Comparison of ENCODE assay signal across 28 mouse cellular contexts in genomic region chr4:106713622-106714021, GRCm38 (mm10). TPM values are rescaled to one million over a fixed set of nuclear protein-coding genes. Genes with fewer than 3 reads are reported as not detected.
"Had no signal": no experiment of that assay in that cellular context is flagged by ENCODE, and none has a peak within 500 bp of the region (broad histone marks: within the 10 kb centered on the region; RNA-seq: fewer than 3 reads in every experiment).

No protein-coding gene starts in this region.

- H3K4me2 ChIP-seq: limb, embryonic 13.5 days; liver, embryonic 12.5 days; liver, embryonic 15.5 days; lung, embryonic 15.5 days; midbrain, embryonic 11.5 days; neural tube, embryonic 12.5 days; neural tube, embryonic 15.5 days had no signal

- H3K27ac ChIP-seq: kidney, postnatal 0 days; layer of hippocampus, adult 2 months; limb, embryonic 10.5 days; limb, embryonic 13.5 days; liver, embryonic 12.5 days; liver, embryonic 15.5 days; lung, embryonic 15.5 days; neural tube, embryonic 12.5 days; neural tube, embryonic 15.5 days; stomach, postnatal 0 days had no signal

- H3K9me3 ChIP-seq: limb, embryonic 10.5 days; limb, embryonic 13.5 days; liver, embryonic 12.5 days; liver, embryonic 15.5 days; lung, embryonic 15.5 days; neural tube, embryonic 12.5 days; neural tube, embryonic 15.5 days had no signal

- ATAC-seq: liver, embryonic 12.5 days had no signal

- H3K4me1 ChIP-seq: limb, embryonic 10.5 days; limb, embryonic 13.5 days; lung, embryonic 15.5 days; neural tube, embryonic 15.5 days had no signal

- H3K9ac ChIP-seq: limb, embryonic 13.5 days; liver, embryonic 12.5 days; liver, embryonic 15.5 days; lung, embryonic 15.5 days; neural tube, embryonic 12.5 days; neural tube, embryonic 15.5 days had no signal

- H3K4me3 ChIP-seq: layer of hippocampus, adult 2 months; limb, embryonic 10.5 days; limb, embryonic 13.5 days; liver, embryonic 12.5 days; liver, embryonic 15.5 days; lung, embryonic 15.5 days; neural tube, embryonic 12.5 days; neural tube, embryonic 15.5 days had no signal

- H3K36me3 ChIP-seq: limb, embryonic 10.5 days; limb, embryonic 13.5 days; liver, embryonic 12.5 days; liver, embryonic 15.5 days; lung, embryonic 15.5 days; neural tube, embryonic 12.5 days; neural tube, embryonic 15.5 days had no signal

- H3K27me3 ChIP-seq: limb, embryonic 13.5 days; lung, embryonic 15.5 days; neural tube, embryonic 12.5 days; neural tube, embryonic 15.5 days had no signal

- DNase-seq: kidney, postnatal 25 days; layer of hippocampus, adult 9-11 months; lung, adult 18-20 months; lung, postnatal 14 days; lung, postnatal 4 days; midbrain, embryonic 14.5 days; right cerebral cortex, adult 18-20 months; right cerebral cortex, postnatal 14 days; right cerebral cortex, postnatal 4 days; thymus, postnatal 36 days had no signal

RNA-seq across cellular contexts. Expression of gene Mroh7, which starts 17.1 kb away (rescaled TPM):
- total RNA-seq: megakaryocyte progenitor cell, adult 5-6 weeks; megakaryocyte-erythroid progenitor cell, adult 5-6 weeks had no signal
- polyA plus RNA-seq: thymus, postnatal 0 days had no signal

RNA-seq across cellular contexts. Expression of gene Fam151a, which starts 20.1 kb away (rescaled TPM):
- total RNA-seq: layer of hippocampus, adult 2 months; layer of hippocampus, postnatal 25 days; left cerebral cortex, adult 18-20 months; left cerebral cortex, postnatal 25 days; megakaryocyte progenitor cell, adult 5-6 weeks; megakaryocyte-erythroid progenitor cell, adult 5-6 weeks; midbrain, postnatal 0 days had no signal
- polyA plus RNA-seq: liver, embryonic 12.5 days; liver, embryonic 15.5 days; midbrain, embryonic 11.5 days; midbrain, embryonic 14.5 days; midbrain, postnatal 0 days; neural tube, embryonic 12.5 days; neural tube, embryonic 15.5 days had no signal
